Mouse (Mus musculus) myocyte (in vitro differentiated cells): ENCODE measurements around the gene Ms4a15. TPM values are rescaled to one million over a fixed set of nuclear protein-coding genes. Genes with fewer than 3 reads are reported as not detected.

Source experiments
- H3K27me3 ChIP-seq: one replicate; pipeline ENCODE4 v1.6.1; 2011; ENCODE audit not compliant: control insufficient read depth, insufficient read depth, insufficient read length
- H3K36me3 ChIP-seq: one replicate; pipeline ENCODE4 v1.6.1; 2011; ENCODE audit not compliant: control insufficient read depth, insufficient read depth
- H3K4me2 ChIP-seq: one replicate; pipeline ENCODE4 v1.6.1; 2011; ENCODE audit warnings: low read depth, control low read depth
- H3K4me3 ChIP-seq: one replicate; pipeline ENCODE4 v1.5.1; 2011; ENCODE audit warnings: mild to moderate bottlenecking, control low read depth, moderate library complexity
- H3K79me2 ChIP-seq: one replicate; pipeline ENCODE4 v1.6.1; 2011; ENCODE audit not compliant: control insufficient read depth, insufficient read depth
- H3ac ChIP-seq: one replicate; pipeline ENCODE4 v1.6.1; 2011; ENCODE audit not compliant: control insufficient read depth, insufficient read length
- CEBPB ChIP-seq: IDR thresholded peaks from 2 replicates; pipeline ENCODE4 v1.6.1; 2011; ENCODE audit warnings: mild to moderate bottlenecking, moderate library complexity; ENCODE audit not compliant: poor library complexity, insufficient read depth, severe bottlenecking
- E2F4 ChIP-seq: IDR thresholded peaks from one replicate; pipeline ENCODE4 v1.6.1; 2011; ENCODE audit warnings: mild to moderate bottlenecking, control low read depth, moderate library complexity; ENCODE audit not compliant: insufficient read depth
- MAX ChIP-seq: IDR thresholded peaks from one replicate; pipeline ENCODE4 v1.6.1; 2011; ENCODE audit warnings: low read depth, mild to moderate bottlenecking, control low read depth
- MYOD1 ChIP-seq, 3 experiments: IDR thresholded peaks; one replicate each; pipeline ENCODE4 v1.6.1; 2011; ENCODE audit warnings: control low read depth in 2 of 3, low read depth in 2 of 3, mild to moderate bottlenecking in 2 of 3, moderate library complexity in 1 of 3; ENCODE audit not compliant: insufficient read length in 2 of 3, control insufficient read depth in 1 of 3
- MYOG ChIP-seq, 3 experiments: IDR thresholded peaks; one replicate each; pipeline ENCODE4 v1.6.1; 2011; ENCODE audit warnings: control low read depth in 2 of 3, low read depth in 2 of 3, mild to moderate bottlenecking in 2 of 3; ENCODE audit not compliant: insufficient read length in 2 of 3, control insufficient read depth in 1 of 3, insufficient read depth in 1 of 3
- POLR2A ChIP-seq: IDR thresholded peaks from one replicate; pipeline ENCODE4 v1.6.1; 2011; ENCODE audit warnings: low read depth, mild to moderate bottlenecking, control low read depth, moderate library complexity; ENCODE audit not compliant: insufficient read length
- POLR2AphosphoS2 ChIP-seq: IDR thresholded peaks from one replicate; pipeline ENCODE4 v1.6.1; 2011; ENCODE audit warnings: low read depth, control low read depth; ENCODE audit not compliant: insufficient read length
- REST ChIP-seq: IDR thresholded peaks from one replicate; pipeline ENCODE4 v1.6.1; 2011; ENCODE audit warnings: mild to moderate bottlenecking, control low read depth, moderate library complexity; ENCODE audit not compliant: insufficient read depth, insufficient read length
- SRF ChIP-seq: IDR thresholded peaks from one replicate; pipeline ENCODE4 v1.6.1; 2011; ENCODE audit warnings: low read depth; ENCODE audit not compliant: control insufficient read depth, insufficient read length
- TCF12 ChIP-seq: IDR thresholded peaks from one replicate; pipeline ENCODE4 v1.6.1; 2011; ENCODE audit warnings: mild to moderate bottlenecking, control low read depth; ENCODE audit not compliant: poor library complexity, insufficient read depth, severe bottlenecking
- TCF3 ChIP-seq: IDR thresholded peaks from one replicate; pipeline ENCODE4 v1.6.1; 2011; ENCODE audit warnings: low read depth, control low read depth; ENCODE audit not compliant: insufficient read length
- USF1 ChIP-seq: IDR thresholded peaks from one replicate; pipeline ENCODE4 v1.6.1; 2011; ENCODE audit warnings: low read depth, mild to moderate bottlenecking, control low read depth, moderate library complexity
- polyA plus RNA-seq: library from polyadenylated mRNA; unstranded; fragments of >200 nt; fragmentation: generic; extraction: Trizol; gene quantifications from one replicate; pipeline ENCODE4 v1.2.1, GENCODE M21; 2012; ENCODE audit warnings: missing spikeins

Gene Ms4a15
- polyA plus RNA-seq, 1 experiment: not detected

GRCm38 (mm10) chr19:10935029-10935428 lies 58.0 kb downstream of the Ms4a15 start:
- Histone ChIP-seq H3K36me3 (no peaks in the 10 kb centered on the region), H3K27me3 (no peaks in the 10 kb centered on the region), H3K4me3 (no peak overlapping the region), H3ac (no peak overlapping the region), H3K79me2 (no peaks in the 10 kb centered on the region), H3K4me2 (no peak overlapping the region)
- TF ChIP-seq TCF12: no peak
- TF ChIP-seq REST: no peak
- no peak for TF ChIP-seq MYOG (IDR thresholded peaks at IDR 0.05; ENCODE audit: control insufficient read depth in 1 of 3, insufficient read depth in 1 of 3, insufficient read length in 2 of 3, low read depth in 2 of 3)
- TF ChIP-seq MYOD1 (IDR thresholded peaks at IDR 0.05; ENCODE audit: control insufficient read depth in 1 of 3, insufficient read length in 2 of 3, low read depth in 2 of 3): no peak
- TF ChIP-seq CEBPB: no peak
- no peak for TF ChIP-seq USF1
- TF ChIP-seq TCF3: no peak
- TF ChIP-seq SRF: no peak
- no peak for TF ChIP-seq POLR2AphosphoS2
- no peak for TF ChIP-seq E2F4
- TF ChIP-seq POLR2A: no peak
- TF ChIP-seq MAX: no peak

GRCm38 (mm10) chr19:10930641-10931040 lies 62.4 kb downstream of the Ms4a15 start:
- Histone ChIP-seq H3K4me3 (no peak overlapping the region), H3K79me2 (no peaks in the 10 kb centered on the region), H3K27me3 (no peaks in the 10 kb centered on the region), H3K36me3 (no peaks in the 10 kb centered on the region), H3K4me2 (no peak overlapping the region), H3ac (no peak overlapping the region)
- no peak for TF ChIP-seq TCF3
- TF ChIP-seq CEBPB: no peak
- TF ChIP-seq MAX: no peak
- no peak for TF ChIP-seq MYOG (IDR thresholded peaks at IDR 0.05; ENCODE audit: control insufficient read depth in 1 of 3, insufficient read depth in 1 of 3, insufficient read length in 2 of 3, low read depth in 2 of 3)
- TF ChIP-seq REST: no peak
- TF ChIP-seq POLR2AphosphoS2: no peak
- no peak for TF ChIP-seq E2F4

Other genes starting within 250 kb of the Ms4a15 start
- gene Cd6, start 163.2 kb downstream of the Ms4a15 start, polyA plus RNA-seq: not detected
- 0.02 TPM for gene Slc15a3, start 153.5 kb downstream of the Ms4a15 start, polyA plus RNA-seq
- 118 TPM for gene Tmem132a, start 123.3 kb downstream of the Ms4a15 start, polyA plus RNA-seq
- 223 TPM for gene Tmem109, start 111.2 kb downstream of the Ms4a15 start, polyA plus RNA-seq
- 222 TPM for gene Prpf19, start 98.0 kb downstream of the Ms4a15 start, polyA plus RNA-seq
- gene Zp1, start 72.6 kb downstream of the Ms4a15 start, polyA plus RNA-seq: 0.05 TPM
- 0.10 TPM for gene Ptgdr2, start 56.1 kb downstream of the Ms4a15 start, polyA plus RNA-seq
- 33.1 TPM for gene Ccdc86, start 44.0 kb downstream of the Ms4a15 start, polyA plus RNA-seq
- gene Ms4a10, start 18.6 kb downstream of the Ms4a15 start, polyA plus RNA-seq: 0.30 TPM
- 0.04 TPM for gene Ms4a18, start 24.8 kb upstream of the Ms4a15 start, polyA plus RNA-seq
- 0.17 TPM for gene Ms4a8a, start 87.9 kb upstream of the Ms4a15 start, polyA plus RNA-seq
- gene 1700017D01Rik, start 137.6 kb upstream of the Ms4a15 start, polyA plus RNA-seq: not detected
- gene 1700025F22Rik, start 172.1 kb upstream of the Ms4a15 start, polyA plus RNA-seq: not detected
- gene Ms4a13, start 203.5 kb upstream of the Ms4a15 start, polyA plus RNA-seq: not detected
- not detected for gene Ms4a12, start 239.2 kb upstream of the Ms4a15 start, polyA plus RNA-seq